Mouse (Mus musculus) limb, embryonic 14.5 days (tissue): Measurements from ENCODE around the gene Foxn3. TPM values are rescaled to one million over a fixed set of nuclear protein-coding genes. Genes with fewer than 3 reads are reported as not detected.

Experiments
- ATAC-seq: fragments of 200-750 bp; cut with Nextera tagmentation; 2 replicates; pipeline ENCODE4 v1.8.0; 2017; ENCODE audit warnings: low read depth, moderate number of reproducible peaks, moderate TSS enrichment; ENCODE audit not compliant: low FRiP score
- DNase-seq: peaks from one replicate; pipeline ENCODE4 v3.0.0-alpha.2; 2015; ENCODE audit warnings: low spot score
- H3K27ac ChIP-seq: fragments of 300-500 bp; sonication (generic); replicated peaks from 2 replicates; pipeline ENCODE4 v1.5.1; 2014; ENCODE audit warnings: low read depth, mild to moderate bottlenecking, low read length, moderate library complexity, mixed read lengths
- H3K27me3 ChIP-seq: fragments of 300-500 bp; sonication (generic); 2 replicates; pipeline ENCODE4 v1.6.1; 2014; ENCODE audit warnings: low read length, mixed read lengths; ENCODE audit not compliant: control insufficient read depth, insufficient read depth
- H3K36me3 ChIP-seq: fragments of 300-500 bp; sonication (generic); 2 replicates; pipeline ENCODE4 v1.6.1; 2014; ENCODE audit warnings: mild to moderate bottlenecking, low read length, moderate library complexity, mixed read lengths; ENCODE audit not compliant: control insufficient read depth, insufficient read depth
- H3K4me1 ChIP-seq: fragments of 300-500 bp; sonication (generic); 2 replicates; pipeline ENCODE4 v1.6.1; 2014; ENCODE audit warnings: antibody characterized with exemption, low read length, mixed read lengths; ENCODE audit not compliant: control insufficient read depth, insufficient read depth
- H3K4me2 ChIP-seq: fragments of 300-500 bp; sonication (generic); replicated peaks from 2 replicates; pipeline ENCODE4 v1.6.1; 2014; ENCODE audit warnings: low read depth, mild to moderate bottlenecking, low read length, moderate library complexity; ENCODE audit not compliant: severe bottlenecking
- H3K4me3 ChIP-seq: fragments of 300-500 bp; sonication (generic); replicated peaks from 2 replicates; pipeline ENCODE4 v1.5.1; 2014; ENCODE audit warnings: low read length
- H3K9ac ChIP-seq: fragments of 300-500 bp; sonication (generic); 2 replicates; pipeline ENCODE4 v1.6.1; 2014; ENCODE audit warnings: mild to moderate bottlenecking, low read depth, low read length, moderate library complexity; ENCODE audit not compliant: severe bottlenecking
- H3K9me3 ChIP-seq: fragments of 300-500 bp; sonication (generic); 2 replicates; pipeline ENCODE4 v1.6.1; 2016; ENCODE audit warnings: low read length; ENCODE audit not compliant: control insufficient read depth
- POLR2A ChIP-seq: fragments of 200-500 bp; IDR thresholded peaks from 2 replicates; pipeline ENCODE4 v1.8.0; 2012; ENCODE audit warnings: inconsistent platforms, mild to moderate bottlenecking, moderate library complexity, borderline replicate concordance; ENCODE audit not compliant: insufficient read depth, insufficient read length; ENCODE audit errors: extremely low read depth
- WGBS: fragments of 180-500 bp; shearing (Covaris S2); extraction: QIAGEN DNeasy Blood & Tissue Kit; methylation state at CpG from one replicate; pipeline ENCODE4 v1.1.7; 2014; 5-methylcytosine and 5-hydroxymethylcytosine counted together
- polyA plus RNA-seq, 2 experiments: library from polyadenylated mRNA; depleted of rRNA in 1 of 2; stranded (reverse) in 1 of 2; unstranded in 1 of 2; fragments of >200 nt; fragmentation: Nextera tagmentation in 1 of 2; extraction: Ambion mirVana in 1 of 2; gene quantifications; 2 replicates each; pipeline versions ENCODE4 v1.2.1 to v1.2.3; 2012 to 2014

Gene Foxn3
- polyA plus RNA-seq, 2 experiments, result 27.6 to 118 TPM

DNA sequence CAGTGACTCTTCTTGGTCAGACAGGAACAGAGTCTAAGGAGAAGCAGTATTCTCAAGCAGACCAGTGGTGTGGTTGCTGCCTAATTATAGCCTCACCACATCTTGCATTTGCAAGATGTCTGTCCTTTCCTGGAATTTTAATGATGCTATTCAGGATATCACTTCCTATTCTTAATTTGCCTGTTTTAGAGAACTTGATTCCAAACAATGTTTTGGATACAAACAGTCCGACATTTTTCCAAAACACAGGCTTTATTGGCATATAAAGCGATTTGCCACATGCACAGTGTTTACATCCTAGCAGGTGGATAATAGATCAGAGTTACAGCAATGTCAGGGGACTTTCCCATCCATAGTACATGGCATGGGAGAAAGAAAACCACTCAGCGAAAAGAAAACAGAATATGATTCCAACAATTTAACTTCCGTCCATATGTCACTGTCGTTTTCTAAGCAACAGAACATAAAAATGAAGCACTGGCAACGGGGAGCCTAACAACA lies 18.1 kb downstream of the Foxn3 start:
- H3K9ac ChIP-seq, result no peak overlapping the region
- no peak for TF ChIP-seq POLR2A
- ATAC-seq (no peak), DNase-seq (no peak)
- no peaks in the 10 kb centered on the region for H3K9me3 ChIP-seq
- no peaks in the 10 kb centered on the region for H3K27me3 ChIP-seq
- 0 out of 2 replicates have a peak, but pooled peaks cover 2% of the 10 kb centered on the region for H3K36me3 ChIP-seq
- no peaks in the 10 kb centered on the region; the same call in 1 of the 2 replicates for H3K4me1 ChIP-seq
- H3K27ac ChIP-seq, result no peak overlapping the region
- WGBS, result 59% methylated on average over 6 of the region's 6 CpGs
- no peak overlapping the region for H3K4me3 ChIP-seq
- no peak overlapping the region for H3K4me2 ChIP-seq

DNA sequence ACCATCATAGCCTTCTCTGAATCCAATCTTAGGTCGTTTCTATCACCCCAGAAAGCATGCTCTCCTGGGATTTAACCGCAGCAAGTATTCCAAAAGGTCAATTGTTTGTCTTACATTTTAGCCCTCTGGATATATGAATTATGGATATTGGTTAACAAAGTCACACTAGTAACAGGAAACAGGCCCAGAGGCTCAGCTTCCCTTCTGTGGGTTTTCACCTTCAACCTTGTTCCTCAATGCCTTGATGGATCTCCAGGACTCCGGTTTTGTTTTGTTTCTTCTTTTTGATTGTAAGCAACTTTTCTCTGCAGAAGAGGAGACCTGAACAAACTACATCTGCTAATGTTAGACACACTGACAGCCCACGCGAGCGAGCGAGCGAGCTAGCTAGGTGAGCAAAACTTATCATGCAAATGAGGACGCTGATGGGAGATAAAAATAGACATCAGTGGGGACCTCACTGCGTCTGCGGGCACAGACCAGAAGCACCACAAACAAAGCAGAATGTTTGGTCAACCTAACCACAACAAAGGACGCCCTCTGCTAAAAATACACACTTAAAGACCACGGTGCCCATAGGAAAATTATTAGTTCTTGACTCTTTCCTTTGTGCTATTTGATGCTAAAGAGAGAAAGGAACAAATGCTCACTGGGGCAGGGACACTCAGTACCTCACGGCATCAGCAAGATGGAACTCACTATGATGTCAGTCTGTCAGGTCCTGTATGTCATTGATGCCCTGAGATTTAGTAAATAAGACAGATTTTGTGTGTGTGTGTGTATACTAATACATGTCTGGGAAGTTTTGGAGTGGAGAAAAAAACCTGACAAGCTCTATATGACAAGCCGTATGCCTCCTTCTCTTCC lies 18.9 kb downstream of the Foxn3 start:
- Histone ChIP-seq H3K4me3 (no peak overlapping the region), H3K9me3 (no peaks in the 10 kb centered on the region), H3K9ac (no peak overlapping the region), H3K27ac (no peak overlapping the region), H3K4me1 (no peaks in the 10 kb centered on the region; the same call in 1 of the 2 replicates), H3K27me3 (no peaks in the 10 kb centered on the region), H3K36me3 (0 out of 2 replicates have a peak, but pooled peaks cover 2% of the 10 kb centered on the region), H3K4me2 (no peak overlapping the region)
- no peak for TF ChIP-seq POLR2A
- WGBS, result 85% methylated on average over 15 of the region's 15 CpGs
- no peak for ATAC-seq
- DNase-seq, result no peak

DNA sequence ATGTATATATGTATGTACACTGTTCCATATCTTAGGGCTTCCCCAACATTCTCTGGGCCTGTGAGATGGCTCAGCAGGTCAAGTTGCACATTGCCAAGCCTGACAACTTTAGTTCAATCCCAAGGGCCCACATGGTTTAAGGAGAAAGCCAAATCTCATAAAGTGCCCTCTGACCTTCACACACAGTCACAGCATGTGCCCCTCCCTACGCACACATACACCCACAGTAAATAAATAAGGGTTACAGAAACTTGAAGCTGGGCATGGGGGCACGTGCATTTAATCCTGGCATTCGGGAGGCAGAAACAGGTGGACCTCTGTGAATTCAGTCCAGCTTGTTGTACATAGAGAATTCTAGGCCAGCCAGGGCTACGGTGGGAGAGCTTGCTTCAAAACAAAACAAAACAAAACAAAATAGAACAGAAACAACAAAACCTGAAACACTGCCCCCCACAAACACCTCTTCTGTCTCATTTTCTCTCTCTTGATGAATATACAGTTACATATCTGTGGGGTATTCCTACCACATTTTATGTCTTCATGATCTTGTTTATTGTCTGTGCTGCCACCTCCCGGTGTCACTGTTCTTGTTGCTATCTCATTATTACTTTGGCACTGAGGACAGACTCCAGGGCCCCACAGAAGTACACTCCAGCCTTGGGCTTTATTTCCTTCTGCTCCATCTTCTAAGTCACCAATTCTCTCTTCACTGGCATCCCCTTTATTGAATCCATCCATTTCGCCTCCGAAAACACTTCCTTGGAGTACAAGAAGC lies 19.8 kb downstream of the Foxn3 start:
- 0 out of 2 replicates have a peak, but pooled peaks cover 2% of the 10 kb centered on the region for H3K36me3 ChIP-seq
- 92% methylated on average over 7 of the region's 7 CpGs for WGBS
- ATAC-seq (no peak), DNase-seq (no peak)
- no peak overlapping the region for H3K4me3 ChIP-seq
- no peak overlapping the region for H3K27ac ChIP-seq
- no peaks in the 10 kb centered on the region for H3K9me3 ChIP-seq
- H3K4me1 ChIP-seq, result no peaks in the 10 kb centered on the region; the same call in 1 of the 2 replicates
- H3K27me3 ChIP-seq, result no peaks in the 10 kb centered on the region
- TF ChIP-seq POLR2A, result no peak
- H3K4me2 ChIP-seq, result no peak overlapping the region
- H3K9ac ChIP-seq, result no peak overlapping the region

DNA sequence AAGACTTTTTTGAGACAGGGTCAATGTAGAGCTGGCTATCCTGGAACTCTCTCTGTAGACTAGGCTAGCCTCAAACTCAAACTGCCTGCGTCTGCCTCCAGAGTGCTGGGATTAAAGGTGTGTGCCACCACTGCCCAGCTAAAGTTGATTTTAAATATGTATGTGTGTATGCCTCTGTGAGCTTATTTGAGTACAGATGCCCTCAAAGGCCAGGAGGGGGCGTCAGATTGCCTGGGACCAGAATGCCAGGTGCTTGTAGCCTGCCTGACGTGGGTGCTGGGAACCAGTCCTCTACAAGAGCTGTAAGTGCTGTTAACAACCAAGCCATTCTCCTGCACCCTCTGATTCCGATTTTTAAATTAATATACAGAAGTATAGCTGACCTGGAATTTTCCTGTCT lies 23.2 kb downstream of the Foxn3 start:
- no peak overlapping the region for H3K4me2 ChIP-seq
- H3K4me3 ChIP-seq, result no peak overlapping the region
- ATAC-seq, result no peak
- no peak overlapping the region for H3K9ac ChIP-seq
- no peaks in the 10 kb centered on the region for H3K27me3 ChIP-seq
- H3K27ac ChIP-seq, result no peak overlapping the region
- TF ChIP-seq POLR2A, result no peak
- DNase-seq, result no peak
- 93% methylated on average over 4 of the region's 4 CpGs for WGBS
- H3K36me3 ChIP-seq, result 0 out of 2 replicates have a peak, but pooled peaks cover 2% of the 10 kb centered on the region
- no peaks in the 10 kb centered on the region; the same call in 1 of the 2 replicates for H3K4me1 ChIP-seq
- H3K9me3 ChIP-seq, result peaks cover 9% of the 10 kb centered on the region; the same call in 1 of the 2 replicates

DNA sequence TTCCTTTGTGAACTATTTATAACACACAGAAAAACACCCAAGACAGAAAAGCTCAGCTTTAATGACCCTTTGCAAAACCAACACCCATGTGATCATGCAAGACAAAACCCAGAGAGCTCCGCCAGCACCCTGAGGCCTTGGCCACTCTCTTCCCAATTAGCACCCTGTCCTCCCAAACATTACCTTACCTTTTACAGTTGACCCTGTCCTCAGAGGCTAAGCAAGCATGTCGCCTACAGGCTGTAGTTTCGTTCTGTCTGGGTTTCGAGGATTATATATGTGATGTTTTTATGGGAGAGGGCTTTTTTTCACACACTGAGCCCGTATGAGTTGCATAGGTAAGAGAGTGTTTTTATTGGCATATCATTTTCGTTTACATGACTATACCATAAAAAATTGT lies 26.1 kb downstream of the Foxn3 start:
- DNase-seq (no peak), ATAC-seq (no peak)
- no peaks in the 10 kb centered on the region for H3K27me3 ChIP-seq
- H3K4me1 ChIP-seq, result no peaks in the 10 kb centered on the region
- no peak overlapping the region for H3K27ac ChIP-seq
- 68% methylated on average over 6 of the region's 6 CpGs for WGBS
- H3K4me2 ChIP-seq, result no peak overlapping the region
- H3K9me3 ChIP-seq, result peaks cover 9% of the 10 kb centered on the region; the same call in 1 of the 2 replicates
- no peak for TF ChIP-seq POLR2A
- no peak overlapping the region for H3K9ac ChIP-seq
- H3K4me3 ChIP-seq, result no peak overlapping the region
- 0 out of 2 replicates have a peak, but pooled peaks cover 3% of the 10 kb centered on the region for H3K36me3 ChIP-seq
